Mouse (Mus musculus) layer of hippocampus, postnatal 14 days (tissue): ENCODE results near the gene Sorcs3. TPM values are rescaled to one million over a fixed set of nuclear protein-coding genes. Genes with fewer than 3 reads are reported as not detected.

ENCODE experiments used
- DNase-seq, 2 experiments: peaks; one replicate each; pipeline ENCODE4 v3.0.0; 2021 to 2022; ENCODE audit warnings: low spot score in 2 of 2, mixed read lengths in 1 of 2
- total RNA-seq, 2 experiments: library from RNA; stranded (reverse); gene quantifications; 2 replicates each; pipeline ENCODE4 v1.2.3; 2021

Gene Sorcs3
- total RNA-seq, 2 experiments from 2014 or later: 32.8 to 35.0 TPM

DNA sequence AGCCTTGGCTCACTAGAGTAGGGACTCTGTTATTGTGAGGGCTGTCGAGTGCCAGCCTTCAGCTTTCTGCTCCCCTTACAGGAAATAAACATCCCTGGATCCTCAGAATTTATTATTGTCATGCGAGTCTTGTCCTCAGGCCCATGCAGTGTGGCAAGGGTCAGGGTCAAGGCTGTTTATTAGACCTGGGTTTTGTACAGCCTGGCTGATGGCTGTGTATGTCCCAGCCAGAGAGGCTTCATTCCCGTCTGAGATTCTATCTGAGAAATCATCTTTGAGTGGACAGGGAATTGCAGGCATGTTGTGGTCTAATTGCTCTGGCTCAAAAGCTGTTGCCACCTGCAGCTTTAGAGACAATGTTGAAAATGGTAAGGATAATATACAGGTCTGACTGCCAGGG, 285.3 kb downstream of the Sorcs3 start:
- DNase-seq: no peak

- DNase-seq: no peak
Measured at GRCm38 (mm10) chr19:48503896-48504620, 298.2 kb downstream of the Sorcs3 start.

DNA sequence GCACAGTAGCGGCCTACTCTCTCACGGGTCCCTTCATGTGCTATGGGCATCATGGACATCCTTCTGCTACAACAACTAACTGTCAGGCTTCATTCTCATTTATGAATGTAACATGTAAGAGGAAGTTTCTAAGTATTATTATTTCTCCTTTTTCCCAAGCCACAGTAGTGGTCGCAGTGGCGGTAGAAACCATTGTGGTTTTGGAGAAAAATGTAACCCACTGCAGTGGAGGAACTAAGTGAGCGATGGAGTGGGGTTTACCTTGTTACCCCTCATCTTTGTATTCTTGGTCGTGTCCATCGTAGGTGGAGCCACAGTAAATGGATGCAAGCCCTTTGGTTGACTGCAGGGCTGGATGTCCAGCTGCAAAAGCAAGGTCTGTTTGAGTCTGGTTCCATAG, 318.0 kb downstream of the Sorcs3 start:
- DNase-seq: no peak

- DNase-seq: no peak
Measured at GRCm38 (mm10) chr19:48524527-48525214, 318.8 kb downstream of the Sorcs3 start.

GRCm38 (mm10) chr19:48533582-48533981, 327.8 kb downstream of the Sorcs3 start:
- DNase-seq: no peak

DNA sequence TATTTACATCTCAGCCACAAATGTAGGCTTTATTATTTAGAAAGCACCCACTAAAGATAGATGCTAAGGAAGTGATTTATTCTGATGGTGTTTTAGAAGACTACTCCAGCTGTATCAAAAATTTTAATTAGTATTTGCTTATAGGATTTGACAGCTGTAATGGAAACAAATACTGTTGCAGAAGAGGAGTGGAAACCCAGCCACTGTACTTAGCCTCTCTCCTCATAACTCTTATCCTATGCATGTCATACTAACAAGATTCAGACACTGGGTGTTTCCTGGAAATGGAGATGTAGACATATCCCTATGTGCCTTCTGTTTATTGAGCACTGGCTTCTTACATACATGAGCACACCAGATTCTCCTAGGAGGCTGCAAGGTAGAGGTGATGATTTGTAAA, 338.5 kb downstream of the Sorcs3 start:
- DNase-seq: no peak

- no peak for DNase-seq
Measured at GRCm38 (mm10) chr19:48545421-48546132, 339.8 kb downstream of the Sorcs3 start.

DNA sequence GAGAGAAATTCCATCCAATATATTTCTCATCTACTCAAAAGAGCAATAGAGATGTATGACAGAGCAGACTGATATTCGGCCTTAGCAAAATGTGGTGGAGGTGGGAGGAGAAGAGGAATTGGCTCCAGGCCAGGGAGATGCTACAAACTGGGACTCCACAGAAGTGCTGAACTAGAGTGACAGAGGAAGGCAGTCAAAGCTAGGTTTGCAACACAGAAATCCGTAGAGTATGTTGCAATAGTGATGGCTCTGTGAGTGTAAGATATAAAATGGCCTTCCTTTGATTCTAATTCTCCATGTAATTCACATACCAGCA, 340.3 kb downstream of the Sorcs3 start:
- DNase-seq: peak in 1 of 2 experiments; percentile 33

- DNase-seq: no peak
Measured at GRCm38 (mm10) chr19:48548143-48548881, 342.5 kb downstream of the Sorcs3 start.

DNA sequence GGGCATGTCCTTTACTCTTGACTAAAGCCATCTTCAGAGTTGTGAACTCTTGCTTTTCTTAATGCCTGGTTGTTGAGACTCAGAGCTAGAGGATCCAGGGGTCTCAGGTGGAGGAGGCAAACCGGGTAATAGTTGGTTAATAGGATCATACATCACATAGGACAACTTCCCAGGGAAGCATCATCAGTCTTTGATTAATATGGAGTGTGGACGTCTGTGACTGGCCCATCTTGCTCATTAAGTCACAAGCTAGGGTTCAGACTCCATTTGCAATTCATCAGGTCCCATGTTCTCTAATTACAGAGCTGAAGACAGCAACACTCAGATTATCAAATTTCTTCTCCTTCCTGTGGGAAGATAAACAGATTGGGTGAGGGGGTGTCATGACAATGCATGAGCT, 353.6 kb downstream of the Sorcs3 start:
- no peak for DNase-seq

GRCm38 (mm10) chr19:48575736-48576135, 369.9 kb downstream of the Sorcs3 start:
- no peak for DNase-seq

- DNase-seq: no peak
Measured at GRCm38 (mm10) chr19:48577169-48577568, 371.3 kb downstream of the Sorcs3 start.

DNA sequence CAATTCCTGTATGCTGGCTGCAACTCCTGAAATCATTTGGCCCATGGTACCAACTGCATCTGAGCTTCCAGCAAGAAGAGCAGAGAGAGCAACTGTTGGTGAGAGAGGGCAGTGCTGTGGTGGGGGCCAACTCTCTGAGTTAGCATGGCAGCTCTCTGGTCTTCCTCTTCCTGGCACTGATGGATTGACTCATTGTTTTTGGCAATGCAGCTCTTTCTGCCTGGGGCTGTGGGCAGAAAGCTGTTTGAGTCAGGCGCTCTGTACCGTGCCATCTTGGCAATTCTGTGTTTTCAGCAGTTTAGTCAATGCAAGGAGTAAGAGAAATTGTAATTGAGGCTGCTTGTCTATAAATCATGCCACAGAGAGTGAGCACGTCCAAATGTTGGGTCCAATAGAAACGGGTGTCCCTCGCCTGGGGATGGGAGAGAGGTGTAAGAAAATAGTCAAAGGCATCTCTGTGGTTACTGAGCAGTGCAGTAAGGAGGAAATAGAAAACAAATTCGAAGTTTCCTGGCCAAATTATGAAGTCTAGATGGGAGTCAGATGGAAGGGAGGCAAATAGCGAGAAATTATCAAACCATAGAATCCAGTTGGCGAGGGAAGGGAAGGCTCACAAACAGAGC, 379.2 kb downstream of the Sorcs3 start:
- peak; percentile 27 to 63 for DNase-seq

- DNase-seq: no peak
Measured at GRCm38 (mm10) chr19:48616951-48617350, 411.1 kb downstream of the Sorcs3 start.

DNA sequence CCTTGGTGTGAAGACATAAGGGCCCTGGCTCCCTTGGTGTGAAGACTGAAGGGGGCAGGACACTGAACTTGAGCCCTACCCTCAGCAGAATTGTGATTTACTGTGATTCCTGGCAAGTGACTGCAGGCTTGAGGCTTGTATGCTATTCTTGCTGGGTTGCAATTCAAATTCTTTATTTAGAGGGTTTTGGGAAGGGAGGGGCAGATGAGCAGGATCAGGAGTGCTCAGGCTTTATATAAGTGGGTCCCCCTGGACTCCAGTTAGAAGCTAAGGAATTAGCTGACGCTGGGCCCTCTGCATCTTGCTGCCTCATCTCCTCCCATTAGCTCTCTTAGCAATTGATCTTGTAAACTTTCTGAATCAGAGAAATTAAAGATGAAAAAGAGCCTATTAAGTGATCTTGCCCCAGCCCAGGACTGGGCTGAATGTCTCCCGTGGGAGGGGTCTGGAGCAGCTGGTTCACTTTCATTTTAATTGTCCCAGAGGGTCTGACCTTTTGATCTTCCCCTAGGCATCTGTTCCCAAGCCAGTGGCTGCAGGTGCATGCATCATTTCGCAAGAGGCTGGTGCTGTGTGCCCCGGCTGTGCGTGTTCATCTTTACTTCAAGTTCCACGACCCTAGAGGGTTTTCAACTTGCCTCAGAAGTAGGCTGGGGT, 425.0 kb downstream of the Sorcs3 start:
- no peak for DNase-seq

GRCm38 (mm10) chr19:48642566-48642965, 436.7 kb downstream of the Sorcs3 start:
- no peak for DNase-seq

- no peak for DNase-seq
Measured at GRCm38 (mm10) chr19:48649941-48650340, 444.1 kb downstream of the Sorcs3 start.

- DNase-seq: no peak
Measured at GRCm38 (mm10) chr19:48651617-48652016, 445.8 kb downstream of the Sorcs3 start.

GRCm38 (mm10) chr19:48660201-48660600, 454.4 kb downstream of the Sorcs3 start:
- DNase-seq: no peak

GRCm38 (mm10) chr19:48679896-48680295, 474.1 kb downstream of the Sorcs3 start:
- DNase-seq: no peak

- DNase-seq: peak in 1 of 2 experiments; percentile 28
Measured at GRCm38 (mm10) chr19:48682485-48682884, 476.7 kb downstream of the Sorcs3 start.
